Mouse (Mus musculus): ENCODE results near the gene Eef1a1.

Gene Eef1a1

GRCm38 (mm10) chr9:78477021-78477551 is 11.9 kb downstream of the Eef1a1 start:
- in situ Hi-C loops (cut with MboI, MseI): no loop called here

DNA sequence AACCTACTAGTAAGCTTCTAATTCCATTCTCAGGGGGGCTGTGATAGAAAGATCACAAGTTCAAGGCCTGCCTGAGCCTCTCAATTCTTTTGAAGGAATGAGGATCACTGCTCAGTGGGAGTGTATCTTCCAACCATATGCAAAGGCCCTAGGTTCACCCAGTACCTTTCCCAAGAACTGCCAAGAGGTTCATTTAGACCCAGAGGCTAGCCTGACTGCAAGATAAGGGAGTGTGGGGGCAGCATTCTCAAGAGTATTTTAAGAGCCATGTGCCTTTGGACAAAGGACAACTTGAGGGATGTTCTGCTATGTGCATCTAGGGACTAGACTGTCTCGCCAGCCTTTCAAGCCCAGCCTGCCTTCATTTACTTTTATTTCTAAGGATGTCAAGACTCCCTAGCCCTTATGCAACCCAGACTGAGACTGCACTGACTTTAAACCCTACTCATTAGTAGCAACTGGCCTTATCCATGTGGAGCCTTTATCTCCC is 12.4 kb downstream of the Eef1a1 start:
- in situ Hi-C loops (cut with MboI, MseI): no loop called here

- in situ Hi-C loops (cut with MboI, MseI): no loop called here
Observed at GRCm38 (mm10) chr9:78475873-78476272, 13.1 kb downstream of the Eef1a1 start.

- in situ Hi-C loops (cut with MboI, MseI): no loop called here
Observed at GRCm38 (mm10) chr9:78475383-78475780, 13.6 kb downstream of the Eef1a1 start.

DNA sequence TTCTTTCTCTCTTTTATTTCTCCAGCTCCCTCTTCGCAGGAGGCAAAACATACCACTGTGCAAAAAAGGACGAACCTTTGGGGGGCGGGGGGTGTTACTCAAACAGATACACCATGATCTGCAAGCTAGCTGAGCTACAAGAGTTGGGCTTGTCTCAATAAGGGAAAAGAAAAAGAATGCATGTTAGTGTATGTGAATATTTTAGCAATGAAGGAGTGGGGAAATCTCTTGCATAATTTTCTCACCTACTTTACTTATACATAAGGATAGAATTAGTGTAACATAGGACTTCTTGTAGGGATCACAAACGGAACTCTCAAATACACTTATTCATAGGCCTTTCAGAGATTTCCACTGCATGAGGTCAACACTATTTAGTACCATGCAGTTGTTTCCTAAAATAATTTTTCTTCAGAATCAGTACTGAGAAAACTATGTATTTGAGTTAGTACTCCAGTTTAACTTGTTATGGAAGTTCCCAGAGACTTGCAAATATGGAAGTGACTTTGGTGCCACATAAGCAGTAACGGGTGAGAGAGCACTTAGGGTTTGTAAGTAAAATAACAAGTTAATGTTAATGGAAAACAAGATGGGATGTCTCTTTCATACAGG is 14.1 kb downstream of the Eef1a1 start:
- in situ Hi-C loops (cut with MboI, MseI): no loop called here

GRCm38 (mm10) chr9:78474270-78474669 is 14.7 kb downstream of the Eef1a1 start:
- in situ Hi-C loops (cut with MboI, MseI): no loop called here

- in situ Hi-C loops (cut with MboI, MseI): no loop called here
Observed at GRCm38 (mm10) chr9:78473588-78473987, 15.4 kb downstream of the Eef1a1 start.

DNA sequence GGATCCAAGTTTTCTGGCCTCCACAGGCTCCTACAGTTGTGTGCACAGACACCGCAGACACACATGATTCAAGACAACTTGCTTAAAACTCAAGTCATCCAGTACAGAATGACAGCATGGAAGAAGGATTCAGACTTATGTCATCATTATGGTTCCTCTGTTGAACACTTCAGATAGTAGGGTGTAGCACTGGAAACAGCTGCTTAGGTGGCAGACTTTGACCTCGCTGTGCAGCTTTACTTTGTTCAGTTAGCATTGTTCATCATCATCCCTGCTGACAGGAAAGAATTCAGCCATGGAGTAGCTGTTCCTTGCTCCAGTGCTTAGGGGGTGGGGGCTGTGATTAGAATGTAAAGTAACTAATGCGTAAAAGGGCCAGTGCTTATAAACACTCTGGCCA is 23.2 kb downstream of the Eef1a1 start:
- in situ Hi-C loops (cut with MboI, MseI): no loop called here

DNA sequence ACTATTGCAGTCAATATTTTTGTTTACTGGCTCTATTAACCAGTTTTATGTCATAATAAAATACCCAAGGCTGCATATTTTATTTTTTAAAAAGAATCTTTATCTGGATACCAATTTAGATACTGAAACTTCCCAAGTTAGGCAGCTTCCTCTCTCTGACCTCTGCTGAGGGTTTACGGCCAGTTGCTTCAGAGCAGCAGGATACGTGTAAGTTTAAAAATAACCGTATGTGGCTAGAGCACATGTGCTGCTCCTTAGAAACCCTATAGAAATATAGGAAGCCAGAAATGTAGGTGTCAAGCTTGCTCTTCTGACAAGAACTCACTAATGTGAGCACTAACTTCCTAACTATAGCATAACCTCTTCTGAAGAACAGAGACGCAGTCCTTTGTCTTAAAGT is 25.6 kb downstream of the Eef1a1 start:
- in situ Hi-C loops (cut with MboI, MseI): loop anchor here (5.0 kb wide), 1 partner anchor 84 kb away; no protein-coding TSS in a partner anchor

DNA sequence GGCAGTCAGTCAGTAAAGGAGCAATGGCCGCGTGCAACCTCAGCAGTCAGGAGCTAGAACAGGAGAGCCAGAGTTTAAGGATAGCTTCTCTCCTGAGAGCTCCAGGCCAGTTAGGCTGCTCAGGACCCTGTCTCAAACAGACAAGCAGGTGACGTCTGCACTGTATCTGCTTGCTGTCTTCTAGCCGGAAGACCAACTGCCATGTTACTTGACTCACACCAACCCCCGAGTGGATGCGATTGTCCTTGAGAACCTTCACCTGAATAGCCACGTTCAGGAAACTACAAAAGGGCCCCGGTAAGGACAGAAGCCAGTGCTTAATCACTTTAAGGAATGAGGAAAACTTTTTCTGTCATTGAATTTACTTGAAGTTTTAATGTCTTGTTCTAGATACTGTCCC is 31.9 kb downstream of the Eef1a1 start:
- in situ Hi-C loops (cut with MboI, MseI): no loop called here

DNA sequence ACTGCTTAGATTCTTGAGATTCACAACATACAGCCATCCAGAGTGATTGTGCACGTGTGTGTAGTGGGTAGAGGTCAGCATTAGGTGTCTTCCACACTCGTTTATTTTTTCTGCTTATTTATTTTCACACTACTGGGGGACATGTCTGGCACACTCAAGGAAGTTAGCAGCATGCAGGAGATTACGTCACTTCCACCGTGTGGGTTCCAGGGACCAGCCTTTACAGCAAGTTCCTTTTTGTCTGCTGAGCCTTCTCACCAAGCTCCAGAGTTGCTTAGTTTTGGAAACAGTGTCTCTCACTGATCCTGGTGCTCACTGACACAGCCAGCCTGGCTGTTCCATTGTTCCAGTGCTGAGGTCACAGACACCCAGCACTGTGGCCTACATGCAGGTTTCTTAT is 37.6 kb downstream of the Eef1a1 start:
- in situ Hi-C loops (cut with MboI, MseI): no loop called here

- in situ Hi-C loops (cut with MboI, MseI): no loop called here
Observed at GRCm38 (mm10) chr9:78450404-78450803, 38.5 kb downstream of the Eef1a1 start.

DNA sequence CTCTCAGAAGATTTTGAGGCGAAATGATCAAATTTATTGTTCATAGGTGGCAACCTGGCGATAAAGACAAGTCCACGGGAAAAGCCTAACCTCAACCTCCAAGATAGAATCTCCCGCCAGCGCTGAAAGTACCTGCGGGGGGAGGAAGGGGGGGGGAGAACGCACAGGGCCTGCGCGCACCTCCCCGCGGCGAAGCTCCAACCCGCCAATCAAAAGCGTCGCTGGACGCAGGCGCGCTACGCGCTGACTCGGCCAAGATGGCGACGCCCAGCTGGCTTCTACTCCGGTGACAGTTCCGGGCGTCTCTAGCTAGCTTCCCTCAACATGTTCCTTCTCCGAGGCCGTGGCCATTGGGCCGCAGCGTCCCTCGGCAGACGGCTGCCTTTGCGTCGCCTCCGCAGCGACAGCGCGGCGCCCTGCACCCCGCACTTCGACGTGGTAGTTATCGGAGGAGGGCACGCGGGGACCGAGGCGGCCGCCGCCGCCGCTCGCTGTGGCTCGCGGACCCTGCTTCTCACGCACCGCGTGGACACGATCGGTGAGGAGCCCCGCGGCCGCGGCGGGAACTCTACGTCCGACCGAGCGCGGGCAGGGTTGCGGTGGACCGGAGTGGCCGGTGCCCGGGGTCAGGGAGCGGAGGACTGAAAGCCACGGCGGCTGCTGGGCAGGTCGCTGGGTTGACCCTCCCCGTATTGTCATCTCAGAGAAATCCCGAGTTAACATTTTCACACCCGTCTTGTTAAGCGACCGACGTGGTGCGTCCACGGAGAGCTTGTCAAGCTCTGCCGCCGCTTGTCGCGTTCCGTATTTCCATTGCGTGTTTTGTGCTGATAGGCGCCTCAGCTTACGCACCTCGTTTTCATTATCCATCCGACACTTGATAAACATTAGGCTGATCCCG is 40.7 kb downstream of the Eef1a1 start, which contains the start of the genes Mto1 and Gm17324:
TSS of gene Mto1 (plus strand) at position 236 of the 901 bp plus-strand sequence.
TSS of gene Gm17324 (minus strand) at position 814 of the 901 bp plus-strand sequence.
- in situ Hi-C loops (cut with MboI, MseI): loop anchor here (10.0 kb wide), 1 partner anchor 77 kb away; no protein-coding TSS in a partner anchor

GRCm38 (mm10) chr9:78447606-78447972 is 41.4 kb downstream of the Eef1a1 start:
- in situ Hi-C loops (cut with MboI, MseI): loop anchor here (10.0 kb wide), 1 partner anchor 77 kb away; no protein-coding TSS in a partner anchor

- in situ Hi-C loops (cut with MboI, MseI): loop anchor here (10.0 kb wide), 1 partner anchor 82 kb away; no protein-coding TSS in a partner anchor
Observed at GRCm38 (mm10) chr9:78442579-78443392, 46.2 kb downstream of the Eef1a1 start, which contains the start of gene Cgas. TSS of gene Cgas (minus strand) at chr9:78443237.

- in situ Hi-C loops (cut with MboI, MseI): loop anchor here (10.0 kb wide), 1 partner anchor 83 kb away; no protein-coding TSS in a partner anchor
Observed at GRCm38 (mm10) chr9:78442237-78442578, 46.7 kb downstream of the Eef1a1 start.

- in situ Hi-C loops (cut with MboI, MseI): no loop called here
Observed at GRCm38 (mm10) chr9:78439426-78439825, 49.5 kb downstream of the Eef1a1 start.

DNA sequence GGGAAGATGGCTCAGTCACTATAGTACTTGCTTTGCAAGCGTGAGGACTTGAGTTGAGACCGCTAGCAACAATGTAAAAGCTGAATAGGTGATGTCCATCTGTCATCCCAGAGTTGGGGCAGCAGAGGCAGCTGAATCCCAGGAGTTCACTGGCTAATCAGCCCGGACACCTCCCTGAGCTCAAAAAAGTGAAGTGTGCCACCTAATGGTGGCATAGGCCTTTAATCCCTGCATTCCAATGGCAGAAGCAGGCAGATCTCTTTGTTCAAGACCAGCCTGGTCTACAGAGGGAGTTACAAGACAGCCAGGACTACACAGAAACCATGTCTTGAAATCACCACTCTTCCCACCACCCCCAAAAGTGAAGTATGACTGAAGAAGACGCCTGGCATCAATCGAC is 56.5 kb downstream of the Eef1a1 start:
- in situ Hi-C loops (cut with MboI, MseI): no loop called here

DNA sequence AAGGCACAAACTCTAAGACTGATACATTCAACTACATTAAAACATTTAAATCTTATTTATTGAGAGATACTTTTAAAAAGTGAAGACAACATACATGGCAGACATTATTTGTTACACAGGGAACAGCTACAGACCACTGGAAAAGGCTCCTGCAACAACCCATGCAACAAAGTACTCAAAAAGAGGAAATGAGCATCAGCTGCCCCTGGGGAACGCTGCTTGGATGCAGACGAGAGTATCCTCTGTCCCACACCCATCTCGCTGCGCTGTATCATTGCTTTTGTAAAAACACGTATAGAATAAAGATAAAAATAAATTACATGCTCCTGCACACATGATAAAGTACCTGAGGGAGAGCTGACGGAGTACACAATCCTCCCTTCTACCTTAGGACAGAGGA is 58.5 kb downstream of the Eef1a1 start:
- in situ Hi-C loops (cut with MboI, MseI): no loop called here

DNA sequence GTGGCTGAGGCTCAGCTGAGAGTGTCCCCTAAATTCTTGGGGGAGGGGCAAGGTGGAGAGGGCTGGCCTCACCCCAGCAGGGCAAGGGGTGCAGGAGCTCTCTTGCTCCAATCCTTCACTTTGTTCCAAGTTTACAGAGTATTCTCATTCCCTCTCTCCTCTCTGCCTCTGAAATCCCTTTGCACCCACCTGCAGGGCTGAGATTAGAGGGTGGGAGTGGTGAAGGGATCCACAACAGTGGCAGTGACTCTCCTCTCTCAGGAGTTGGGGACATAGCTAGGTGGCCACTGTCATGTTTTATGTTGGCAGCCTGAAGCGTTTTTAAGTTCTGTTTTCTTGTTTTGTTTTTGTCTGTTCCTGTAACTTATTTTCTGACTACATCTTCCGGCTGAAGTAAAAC is 59.4 kb downstream of the Eef1a1 start:
- in situ Hi-C loops (cut with MboI, MseI): no loop called here

- in situ Hi-C loops (cut with MboI, MseI): no loop called here
Observed at GRCm38 (mm10) chr9:78428870-78429432, 60.0 kb downstream of the Eef1a1 start.

Measured in regulatory T cell (primary cell).